Mouse (Mus musculus) liver, embryonic 14.5 days (tissue): Measurements from ENCODE around the gene Flvcr1.

ENCODE experiments used
- CTCF ChIP-seq: IDR thresholded peaks from 2 replicates; pipeline ENCODE4 v1.5.1; 2016; ENCODE audit warnings: antibody characterized with exemption, low read depth, control low read depth
- EP300 ChIP-seq: IDR thresholded peaks from 2 replicates; pipeline ENCODE4 v1.6.1; 2016; ENCODE audit warnings: antibody characterized with exemption, low read depth

DNA sequence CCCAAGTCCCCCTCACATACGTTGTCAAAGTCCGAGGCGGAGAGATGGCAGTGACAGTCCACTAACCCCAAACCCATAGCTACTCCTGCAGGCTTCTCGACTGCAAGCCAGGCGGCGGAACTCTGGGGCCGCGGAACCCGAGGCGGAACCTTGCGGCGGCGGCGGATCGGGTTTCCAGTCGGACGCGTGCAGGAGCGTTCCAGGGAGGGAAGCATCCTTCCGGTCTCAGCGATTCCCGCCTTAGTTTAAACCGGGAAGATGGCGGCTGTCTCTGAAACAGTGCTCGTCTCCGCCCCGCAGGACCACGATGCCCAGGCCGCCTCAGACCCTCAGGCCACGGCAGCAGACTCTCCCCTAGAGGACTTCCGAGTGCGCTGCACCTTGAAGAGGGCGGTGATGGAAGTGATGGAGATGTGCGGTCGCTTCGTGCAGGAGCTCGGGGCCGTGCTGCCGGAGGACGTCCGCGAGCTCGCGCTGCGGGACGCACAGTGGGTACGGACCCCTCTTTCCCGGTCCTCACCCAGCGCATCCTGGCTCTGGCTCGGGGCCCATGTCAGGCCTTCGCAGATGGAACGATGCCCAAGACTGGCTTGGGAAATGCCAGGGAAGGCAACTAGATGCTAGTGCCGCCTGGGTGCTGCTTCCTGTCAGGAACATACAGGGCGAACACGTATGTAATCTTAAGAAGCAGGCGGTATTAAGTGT lies 37.0 kb upstream of the Flvcr1 start, which contains the start of the genes Tatdn3 and Nsl1:
- TF ChIP-seq CTCF (peak; percentile 65), EP300 (peak; percentile 25; the same call in 1 of the 2 replicates)
